Comparison of ENCODE assay signal across 8 mouse cellular contexts in the genomic region with DNA sequence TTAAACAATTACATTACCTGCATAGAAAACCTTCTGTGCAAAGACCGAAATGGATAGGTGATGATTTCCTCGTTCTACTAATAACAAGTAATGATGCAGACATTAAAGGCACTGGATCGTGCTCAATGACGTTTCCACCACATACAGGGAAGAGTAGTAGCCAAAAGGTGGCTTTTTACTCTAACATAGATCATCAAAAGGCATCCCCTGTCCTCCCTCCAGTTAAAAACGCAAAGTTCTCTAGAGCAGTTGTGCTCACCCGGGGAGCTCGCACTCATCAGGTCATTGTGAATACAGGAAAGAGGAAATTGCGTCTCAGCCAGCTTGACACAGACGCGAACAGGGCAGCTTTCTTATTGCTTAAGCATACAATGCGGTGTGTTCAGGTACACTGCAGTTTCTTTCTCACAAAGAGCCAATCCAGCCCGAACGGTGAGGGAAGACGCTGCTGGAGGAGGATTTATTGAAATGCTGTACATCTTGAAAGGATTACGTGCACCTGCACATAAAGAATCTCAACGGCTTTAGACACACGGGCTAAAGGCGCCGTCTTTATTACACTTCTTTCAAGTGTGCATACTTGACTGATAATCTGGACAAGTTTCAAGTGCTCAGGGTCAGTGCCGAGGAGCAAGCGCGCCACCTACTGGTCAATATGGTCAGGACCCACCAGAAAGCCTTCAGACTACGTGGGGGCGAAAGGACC.
A peak's percentile ranks its signal among the peaks of the same experiment; 100 is the strongest.
DNase-seq lines count a peak whose midpoint lies in the region; ATAC-seq lines count a peak whose summit lies in the region.

No protein-coding gene starts in this region.

- peaks cover 8% of the 10 kb centered on the region for H3K4me1 ChIP-seq in embryonic facial prominence, embryonic 13.5 days
- peaks cover 4% of the 10 kb centered on the region; the same call in 1 of the 2 replicates for H3K4me1 ChIP-seq in limb, embryonic 11.5 days (ENCODE audit: control insufficient read depth, insufficient read depth, low read length)
- H3K4me1 ChIP-seq in midbrain, embryonic 14.5 days (ENCODE audit: control insufficient read depth, insufficient read depth, low read length): peaks cover 6% of the 10 kb centered on the region; the same call in 1 of the 2 replicates

- H3K9ac ChIP-seq in embryonic facial prominence, embryonic 13.5 days: peak overlapping the region; percentile 61
- H3K9ac ChIP-seq in limb, embryonic 11.5 days (ENCODE audit: low read length): no peak overlapping the region
- peak overlapping the region; percentile 32; the same call in 1 of the 2 replicates for H3K9ac ChIP-seq in midbrain, embryonic 14.5 days (replicated peaks; ENCODE audit: low read length)

- 9% methylated on average over 24 of the region's 24 CpGs for WGBS in embryonic facial prominence, embryonic 13.5 days
- 9% methylated on average over 24 of the region's 24 CpGs for WGBS in limb, embryonic 11.5 days
- 9% methylated on average over 24 of the region's 24 CpGs for WGBS in midbrain, embryonic 14.5 days

- ATAC-seq in embryonic facial prominence, embryonic 13.5 days (ENCODE audit: insufficient number of reproducible peaks, insufficient read depth, low FRiP score, low TSS enrichment, low read depth): peak; percentile 80
- peak; percentile 85 for ATAC-seq in limb, embryonic 11.5 days (ENCODE audit: insufficient number of reproducible peaks, low FRiP score, low TSS enrichment, low read depth)
- ATAC-seq in midbrain, embryonic 14.5 days (ENCODE audit: low FRiP score, low TSS enrichment): peak; percentile 84

- no peaks in the 10 kb centered on the region for H3K36me3 ChIP-seq in embryonic facial prominence, embryonic 13.5 days
- H3K36me3 ChIP-seq in limb, embryonic 11.5 days (ENCODE audit: control insufficient read depth, insufficient read depth, low read length): no peaks in the 10 kb centered on the region
- H3K36me3 ChIP-seq in midbrain, embryonic 14.5 days (ENCODE audit: control insufficient read depth, insufficient read depth, low read length): no peaks in the 10 kb centered on the region

- no peaks in the 10 kb centered on the region for H3K9me3 ChIP-seq in embryonic facial prominence, embryonic 13.5 days
- no peaks in the 10 kb centered on the region for H3K9me3 ChIP-seq in limb, embryonic 11.5 days (ENCODE audit: control insufficient read depth, low read length)
- H3K9me3 ChIP-seq in midbrain, embryonic 14.5 days (ENCODE audit: control insufficient read depth, low read length): no peaks in the 10 kb centered on the region

- DNase-seq in 3134 (ENCODE audit: extremely low read depth, insufficient read length, low spot score): peak; percentile 50
- peak; percentile 21 to 60 for DNase-seq in adrenal gland, postnatal 4 days (ENCODE audit: low spot score in 2 of 2)
- DNase-seq in heart, adult 18-20 months: peak; percentile 55 to 86
- DNase-seq in kidney, adult 18-20 months: peak; percentile 83
- peak; percentile 94 for DNase-seq in limb, embryonic 11.5 days (ENCODE audit: low spot score)
- peak; percentile 94 for DNase-seq in midbrain, embryonic 14.5 days
- DNase-seq in spleen, postnatal 14 days (ENCODE audit: low spot score in 2 of 2): peak; percentile 14 to 19

- H3K4me2 ChIP-seq in embryonic facial prominence, embryonic 13.5 days: peak overlapping the region; percentile 73
- H3K4me2 ChIP-seq in limb, embryonic 11.5 days (ENCODE audit: low read depth, severe bottlenecking): peak overlapping the region; percentile 44
- H3K4me2 ChIP-seq in midbrain, embryonic 14.5 days (ENCODE audit: low read length): peak overlapping the region; percentile 68

- no peaks in the 10 kb centered on the region for H3K27me3 ChIP-seq in embryonic facial prominence, embryonic 13.5 days
- H3K27me3 ChIP-seq in limb, embryonic 11.5 days (ENCODE audit: control insufficient read depth, insufficient read depth, low read length): no peaks in the 10 kb centered on the region
- peaks cover 9% of the 10 kb centered on the region; the same call in 1 of the 2 replicates for H3K27me3 ChIP-seq in midbrain, embryonic 14.5 days (ENCODE audit: control insufficient read depth, insufficient read depth, low read length)

- peak overlapping the region; percentile 51; the same call in 1 of the 2 replicates for H3K27ac ChIP-seq in embryonic facial prominence, embryonic 13.5 days
- H3K27ac ChIP-seq in limb, embryonic 11.5 days (replicated peaks; ENCODE audit: low read depth, low read length): no peak overlapping the region
- H3K27ac ChIP-seq in midbrain, embryonic 14.5 days (replicated peaks; ENCODE audit: low read depth, low read length): peak overlapping the region; percentile 60; the same call in 1 of the 2 replicates

- H3K4me3 ChIP-seq in embryonic facial prominence, embryonic 13.5 days: peak overlapping the region; percentile 46
- peak overlapping the region; percentile 14 for H3K4me3 ChIP-seq in limb, embryonic 11.5 days (ENCODE audit: low read depth, low read length)
- H3K4me3 ChIP-seq in midbrain, embryonic 14.5 days (replicated peaks; ENCODE audit: low read depth, low read length): peak overlapping the region; percentile 35

Comparison
In these comparisons a context has a peak if more than half of its experiments do, and no peak if none do; other contexts are left out.
1. DNase-seq: peak in every context shown above with its lines; median percentile 94 in limb, embryonic 11.5 days; 94 in midbrain, embryonic 14.5 days; 83 in kidney, adult 18-20 months; 70 in heart, adult 18-20 months; 50 in 3134; 40 in adrenal gland, postnatal 4 days; 16 in spleen, postnatal 14 days.